ENCODE assay signal across 8 mouse cellular contexts in the genomic region with DNA sequence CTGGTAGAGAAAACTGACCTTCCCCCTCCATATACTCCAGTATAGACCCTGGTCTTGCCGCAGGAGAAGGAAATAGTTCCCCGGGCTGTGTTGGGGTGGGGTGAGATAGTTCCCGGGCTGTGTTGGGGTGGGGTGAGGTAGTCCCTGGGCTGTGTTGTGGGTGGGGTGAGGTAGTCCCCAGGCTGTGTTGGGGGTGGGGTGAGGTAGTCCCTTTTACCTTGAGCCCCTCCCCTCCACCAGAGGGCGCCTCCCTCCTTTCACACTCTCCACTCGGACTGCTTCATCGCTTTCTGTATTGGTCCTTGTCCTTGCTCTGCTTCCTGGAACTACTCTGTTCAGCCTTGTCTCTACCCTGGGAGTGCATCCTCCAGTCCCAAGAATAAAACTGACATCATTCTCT. TPM values are rescaled to one million over a fixed set of nuclear protein-coding genes. Genes with fewer than 3 reads are reported as not detected.
DNase-seq lines count a peak whose midpoint lies in the region; ATAC-seq and TF ChIP-seq lines count a peak whose summit lies in the region.

No protein-coding gene starts in this region.

- no peak for TF ChIP-seq EP300 in heart, adult 2 months (IDR thresholded peaks at IDR 0.05; ENCODE audit: insufficient read depth, low read depth, low read length)

- no peak overlapping the region for H3K4me3 ChIP-seq in heart, adult 2 months
- no peak overlapping the region for H3K4me3 ChIP-seq in kidney, embryonic 14.5 days (ENCODE audit: low read length)

- DNase-seq in adrenal gland, adult 2 months, result peak; percentile 40
- DNase-seq in adrenal gland, adult 8-10 months, result no peak
- DNase-seq in NIH3T3 (ENCODE audit: low read depth), result peak; percentile 74
- peak; percentile 42 to 47 for DNase-seq in heart, adult 2 months
- peak; percentile 63 to 72 for DNase-seq in lung, postnatal 4 days
- DNase-seq in thymus, postnatal 36 days, result peak; percentile 71 to 75
- DNase-seq in layer of hippocampus, postnatal 10 days (ENCODE audit: low spot score in 2 of 2), result no peak

- no peaks in the 10 kb centered on the region for H3K4me1 ChIP-seq in heart, adult 2 months (ENCODE audit: control insufficient read depth, insufficient read depth, low read length)
- H3K4me1 ChIP-seq in kidney, embryonic 14.5 days (ENCODE audit: control insufficient read depth, insufficient read depth, low read length), result no peaks in the 10 kb centered on the region

- H3K79me2 ChIP-seq in heart, adult 2 months (replicated peaks; ENCODE audit: control insufficient read depth, insufficient read depth, low read length), result no peaks in the 10 kb centered on the region

- H3K36me3 ChIP-seq in heart, adult 2 months (ENCODE audit: control insufficient read depth, insufficient read depth, low read length), result no peaks in the 10 kb centered on the region
- H3K36me3 ChIP-seq in kidney, embryonic 14.5 days (ENCODE audit: control insufficient read depth, insufficient read depth, low read length), result no peaks in the 10 kb centered on the region

- H3K4me2 ChIP-seq in kidney, embryonic 14.5 days (replicated peaks; ENCODE audit: low read depth, low read length), result no peak overlapping the region

- peak; percentile 53 for TF ChIP-seq CTCF in heart, adult 2 months (IDR thresholded peaks at IDR 0.05)

- no peak overlapping the region for H3K27ac ChIP-seq in heart, adult 2 months
- no peak overlapping the region for H3K27ac ChIP-seq in kidney, embryonic 14.5 days (ENCODE audit: low read depth, low read length)

- H3K27me3 ChIP-seq in heart, adult 2 months (ENCODE audit: control insufficient read depth, insufficient read depth, low read length), result no peaks in the 10 kb centered on the region
- no peaks in the 10 kb centered on the region for H3K27me3 ChIP-seq in kidney, embryonic 14.5 days (ENCODE audit: control insufficient read depth, insufficient read depth, low read length)

- peak; percentile 53; the same call in 1 of the 2 replicates for ATAC-seq in kidney, embryonic 14.5 days (ENCODE audit: low FRiP score, low TSS enrichment)

- H3K9me3 ChIP-seq in kidney, embryonic 14.5 days (ENCODE audit: control insufficient read depth, low read length), result no peaks in the 10 kb centered on the region

- no peak overlapping the region for H3K9ac ChIP-seq in heart, adult 2 months (ENCODE audit: low read depth, low read length)
- H3K9ac ChIP-seq in kidney, embryonic 14.5 days (ENCODE audit: low read depth, low read length), result no peak overlapping the region

- intact Hi-C loops in heart, adult 2 months (cut with DNase I), result no loop called here

- TF ChIP-seq POLR2A in heart, adult 2 months (IDR thresholded peaks at IDR 0.05; ENCODE audit: insufficient read depth, low read depth, low read length), result no peak

- 35% methylated on average over 6 of the region's 6 CpGs for WGBS in heart, adult 2 months
- WGBS in kidney, embryonic 14.5 days, result 60% methylated on average over 5 of the region's 6 CpGs

RNA-seq across cellular contexts. Expression of a gene that starts 27.8 kb away (rescaled TPM):
- 100 to 1,000 TPM; 202 to 548 TPM for total RNA-seq in adrenal gland, adult 2 months (2021)
- polyA plus RNA-seq in adrenal gland, adult 2 months (2012; rRNA removed), result 162 and 192 TPM in 2 replicates
- total RNA-seq in adrenal gland, adult 8-10 months (2022), result 100 to 1,000 TPM; 210 to 266 (median 246) TPM
- 10 to 100 TPM; 41.0 to 42.2 TPM for total RNA-seq in heart, adult 2 months (2021)
- polyA plus RNA-seq in heart, adult 2 months (2012; rRNA removed), result 60.9 and 61.1 TPM in 2 replicates
- polyA plus RNA-seq in kidney, embryonic 14.5 days (2014; fragmentation: Nextera tagmentation; extraction: Ambion mirVana), result 114 and 123 TPM in 2 replicates
- 100 to 1,000 TPM; 198 to 212 TPM for total RNA-seq in layer of hippocampus, postnatal 10 days (2021)

RNA-seq across cellular contexts. Expression of a gene that starts 31.7 kb away (rescaled TPM):
- 1 to 10 TPM in 1 of 2 experiments, under 1 TPM in 1; 0.86 to 1.9 TPM for total RNA-seq in adrenal gland, adult 2 months (2021)
- 1.1 and 1.5 TPM in 2 replicates for polyA plus RNA-seq in adrenal gland, adult 2 months (2012; rRNA removed)
- total RNA-seq in adrenal gland, adult 8-10 months (2022), result 1 to 10 TPM; 1.2 to 2.6 (median 1.8) TPM
- total RNA-seq in heart, adult 2 months (2021), result not detected
- polyA plus RNA-seq in heart, adult 2 months (2012; rRNA removed), result 0.09 and 0.21 TPM in 2 replicates
- polyA plus RNA-seq in kidney, embryonic 14.5 days (2014; fragmentation: Nextera tagmentation; extraction: Ambion mirVana), result 0.13 TPM in 1 of 2 replicates, not detected in the other
- 100 to 1,000 TPM; 117 to 125 TPM for total RNA-seq in layer of hippocampus, postnatal 10 days (2021)

RNA-seq across cellular contexts. Expression of a gene that starts 40.3 kb away (rescaled TPM):
- 10 to 100 TPM; 54.3 to 77.1 TPM for total RNA-seq in adrenal gland, adult 2 months (2021)
- 23.4 and 24.0 TPM in 2 replicates for polyA plus RNA-seq in adrenal gland, adult 2 months (2012; rRNA removed)
- 10 to 100 TPM; 49.1 to 60.4 (median 53.3) TPM for total RNA-seq in adrenal gland, adult 8-10 months (2022)
- 10 to 100 TPM; 18.7 to 19.2 TPM for total RNA-seq in heart, adult 2 months (2021)
- 15.7 and 18.2 TPM in 2 replicates for polyA plus RNA-seq in heart, adult 2 months (2012; rRNA removed)
- polyA plus RNA-seq in kidney, embryonic 14.5 days (2014; fragmentation: Nextera tagmentation; extraction: Ambion mirVana), result 82.9 and 97.3 TPM in 2 replicates
- 10 to 100 TPM; 52.6 to 53.3 TPM for total RNA-seq in layer of hippocampus, postnatal 10 days (2021)

RNA-seq across cellular contexts. Expression of a gene that starts 45.2 kb away (rescaled TPM):
- total RNA-seq in adrenal gland, adult 2 months (2021), result under 1 TPM; 0.79 to 0.84 TPM
- polyA plus RNA-seq in adrenal gland, adult 2 months (2012; rRNA removed), result not detected in 2 replicates
- 1 to 10 TPM in 3 of 4 experiments, under 1 TPM in 1; 0.64 to 4.4 (median 1.8) TPM for total RNA-seq in adrenal gland, adult 8-10 months (2022)
- total RNA-seq in heart, adult 2 months (2021), result under 1 TPM in 1 of 2 experiments, not detected in 1; 0.57 TPM
- polyA plus RNA-seq in heart, adult 2 months (2012; rRNA removed), result 0.62 and 1.3 TPM in 2 replicates
- 0.70 and 2.3 TPM in 2 replicates for polyA plus RNA-seq in kidney, embryonic 14.5 days (2014; fragmentation: Nextera tagmentation; extraction: Ambion mirVana)
- total RNA-seq in layer of hippocampus, postnatal 10 days (2021), result 1 to 10 TPM; 1.4 to 1.8 TPM

RNA-seq across cellular contexts. Expression of a gene that starts 45.9 kb away (rescaled TPM):
- total RNA-seq in adrenal gland, adult 2 months (2021), result 10 to 100 TPM; 80.4 to 95.4 TPM
- polyA plus RNA-seq in adrenal gland, adult 2 months (2012; rRNA removed), result 67.1 and 73.5 TPM in 2 replicates
- 100 to 1,000 TPM in 3 of 4 experiments, 10 to 100 TPM in 1; 90.9 to 138 (median 118) TPM for total RNA-seq in adrenal gland, adult 8-10 months (2022)
- total RNA-seq in heart, adult 2 months (2021), result 10 to 100 TPM; 23.8 to 25.3 TPM
- 33.4 and 49.3 TPM in 2 replicates for polyA plus RNA-seq in heart, adult 2 months (2012; rRNA removed)
- polyA plus RNA-seq in kidney, embryonic 14.5 days (2014; fragmentation: Nextera tagmentation; extraction: Ambion mirVana), result 114 and 128 TPM in 2 replicates
- total RNA-seq in layer of hippocampus, postnatal 10 days (2021), result 10 to 100 TPM; 61.9 to 64.8 TPM

Comparison
In these comparisons a context has a peak if more than half of its experiments do, and no peak if none do; other contexts are left out.
1. DNase-seq: peak in adrenal gland, adult 2 months (single experiment), NIH3T3 (single experiment), heart, adult 2 months (2 of 2), lung, postnatal 4 days (2 of 2) and thymus, postnatal 36 days (2 of 2); none in adrenal gland, adult 8-10 months (single experiment) and layer of hippocampus, postnatal 10 days (0 of 2).
2. RNA of a gene that starts 27.8 kb away (total RNA-seq): 202 to 548 TPM in adrenal gland, adult 2 months, 210 to 266 TPM in adrenal gland, adult 8-10 months and 198 to 212 TPM in layer of hippocampus, postnatal 10 days; 41.0 to 42.2 TPM in heart, adult 2 months; every median in the first group is over 4 times any median in the second.
3. RNA of a gene that starts 31.7 kb away (total RNA-seq): 117 to 125 TPM in layer of hippocampus, postnatal 10 days; 1.2 to 2.6 TPM in adrenal gland, adult 8-10 months, 0.86 to 1.9 TPM in adrenal gland, adult 2 months and not detected in heart, adult 2 months; every median in the first group is over 10 times any median in the second.